Mouse (Mus musculus): ENCODE measurements around the gene Fbxl8.

- TF ChIP-seq E2F4 (IDR thresholded peaks at IDR 0.05; ENCODE audit: insufficient replicate concordance, low read depth, low read length) (no peak), EP300 (IDR thresholded peaks at IDR 0.05; ENCODE audit: low read length) (no peak), JUND (conservative IDR thresholded peaks at IDR 0.05; ENCODE audit: low read depth, low read length) (no peak), PAX5 (IDR thresholded peaks at IDR 0.05; ENCODE audit: low read length) (no peak), MAX (IDR thresholded peaks at IDR 0.05; ENCODE audit: low read length) (no peak), KAT2A (IDR thresholded peaks at IDR 0.05; ENCODE audit: insufficient replicate concordance, low read length) (no peak), POLR2A (IDR thresholded peaks at IDR 0.05; ENCODE audit: low read depth, low read length) (no peak), GABPA (IDR thresholded peaks at IDR 0.05; ENCODE audit: insufficient replicate concordance, low read depth, low read length) (no peak)
These were observed 23.4 kb upstream of the Fbxl8 start for GRCm38 (mm10) chr8:105241016-105241415.

Data from CH12.LX (cell line).